Mouse (Mus musculus) forebrain, embryonic 16.5 days (tissue): Measurements from ENCODE around the gene Trpm4. TPM values are rescaled to one million over a fixed set of nuclear protein-coding genes. Genes with fewer than 3 reads are reported as not detected.
A peak's percentile ranks its signal among the peaks of the same experiment; 100 is the strongest.

ENCODE experiments used
- ATAC-seq: fragments of 200-750 bp; cut with Nextera tagmentation; 2 replicates; pipeline ENCODE4 v1.8.0; 2017; ENCODE audit warnings: mild to moderate bottlenecking, moderate library complexity
- H3K27ac ChIP-seq: fragments of 300-500 bp; sonication (generic); 2 replicates; pipeline ENCODE4 v1.5.1; 2014; ENCODE audit warnings: low read length, control low read depth
- H3K27me3 ChIP-seq: fragments of 300-500 bp; sonication (generic); replicated peaks from 2 replicates; pipeline ENCODE4 v1.6.1; 2014; ENCODE audit warnings: low read length; ENCODE audit not compliant: control insufficient read depth, insufficient read depth
- H3K36me3 ChIP-seq: fragments of 300-500 bp; sonication (generic); 2 replicates; pipeline ENCODE4 v1.6.1; 2014; ENCODE audit not compliant: control insufficient read depth, insufficient read depth
- H3K4me1 ChIP-seq: fragments of 300-500 bp; sonication (generic); replicated peaks from 2 replicates; pipeline ENCODE4 v1.6.1; 2014; ENCODE audit warnings: low read length; ENCODE audit not compliant: control insufficient read depth, insufficient read depth
- H3K4me2 ChIP-seq: fragments of 300-500 bp; sonication (generic); 2 replicates; pipeline ENCODE4 v1.6.1; 2014; ENCODE audit warnings: mild to moderate bottlenecking, low read length, control low read depth
- H3K4me3 ChIP-seq: fragments of 300-500 bp; sonication (generic); replicated peaks from 2 replicates; pipeline ENCODE4 v1.5.1; 2014; ENCODE audit warnings: mild to moderate bottlenecking, low read length, control low read depth
- H3K9ac ChIP-seq: fragments of 300-500 bp; sonication (generic); replicated peaks from 2 replicates; pipeline ENCODE4 v1.6.1; 2014; ENCODE audit warnings: low read depth, low read length, control low read depth
- H3K9me3 ChIP-seq: fragments of 300-500 bp; sonication (generic); 2 replicates; pipeline ENCODE4 v1.6.1; 2016; ENCODE audit warnings: low read length; ENCODE audit not compliant: control insufficient read depth
- WGBS: fragments of 180-500 bp; shearing (Covaris S2); extraction: QIAGEN DNeasy Blood & Tissue Kit; methylation state at CpG from one replicate; pipeline ENCODE4 v1.1.7; 2014; 5-methylcytosine and 5-hydroxymethylcytosine counted together
- polyA plus RNA-seq: library from polyadenylated mRNA; unstranded; fragments of >200 nt; fragmentation: Nextera tagmentation; extraction: Ambion mirVana; gene quantifications from 2 replicates; pipeline ENCODE4 v1.2.1, GENCODE M21; 2015

Gene Trpm4
- polyA plus RNA-seq, 1 experiment from 2014 or later = 10.1 TPM

DNA sequence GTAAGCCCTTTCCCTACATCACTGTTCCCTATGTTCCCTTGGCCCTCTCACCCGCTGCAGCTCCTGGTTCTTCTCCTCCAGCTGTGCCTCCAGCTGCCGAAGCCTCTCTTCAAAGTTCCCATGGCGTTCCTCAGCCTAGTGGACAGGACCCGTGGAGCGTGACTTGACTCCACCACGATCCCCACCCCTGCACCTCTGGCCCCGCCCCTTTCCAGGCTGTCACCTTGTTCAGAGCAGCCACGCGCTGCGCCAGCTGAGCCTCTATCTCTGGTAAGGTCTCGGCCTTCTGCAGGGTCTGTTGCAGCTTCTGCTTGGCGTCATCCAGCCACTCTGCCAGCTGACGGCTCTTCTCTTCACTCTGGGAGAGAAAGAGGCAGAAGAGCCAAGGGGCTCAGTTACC is 22.5 kb upstream of the Trpm4 start:
- H3K4me1 ChIP-seq = no peaks in the 10 kb centered on the region
- no peak for ATAC-seq
- no peak overlapping the region for H3K4me2 ChIP-seq
- no peaks in the 10 kb centered on the region for H3K27me3 ChIP-seq
- peaks cover 21% of the 10 kb centered on the region for H3K36me3 ChIP-seq
- no peak overlapping the region for H3K4me3 ChIP-seq
- WGBS = 69% methylated on average over 13 of the region's 13 CpGs
- H3K9ac ChIP-seq = no peak overlapping the region
- H3K9me3 ChIP-seq = no peaks in the 10 kb centered on the region
- H3K27ac ChIP-seq = no peak overlapping the region

DNA sequence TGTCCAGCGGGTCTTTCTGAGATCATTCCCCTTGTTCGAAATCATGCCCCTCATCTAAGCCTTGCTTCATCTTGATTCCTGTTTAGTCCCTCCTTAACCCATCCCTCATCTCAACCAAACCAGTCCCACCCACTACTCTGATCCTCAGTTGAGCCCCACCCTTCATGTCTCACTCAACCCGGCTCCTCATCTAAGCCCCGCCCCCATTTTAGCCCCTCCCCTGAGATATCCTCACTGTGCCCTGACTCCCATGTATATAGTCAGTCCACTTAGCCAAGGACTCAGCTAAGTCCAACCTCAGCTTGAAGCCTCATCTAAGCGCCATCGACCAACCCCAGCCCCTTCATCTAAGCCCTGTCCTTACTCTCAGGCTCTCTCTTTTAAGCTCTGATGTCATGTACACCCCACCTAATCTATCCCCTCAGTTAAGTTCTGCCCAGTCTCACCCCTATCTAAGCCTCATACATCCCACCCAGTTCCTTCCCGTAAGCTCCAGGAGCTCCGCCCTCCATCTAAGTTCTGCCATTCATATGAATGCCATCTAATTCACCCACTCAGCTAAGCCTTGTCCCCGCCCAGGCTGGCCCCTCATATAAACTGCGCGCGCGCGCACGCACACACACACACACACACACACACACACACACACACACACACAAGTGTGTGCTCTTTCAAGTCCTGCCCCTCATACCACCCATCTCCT is 21.9 kb upstream of the Trpm4 start:
- Histone ChIP-seq H3K9me3 (no peaks in the 10 kb centered on the region), H3K4me1 (no peaks in the 10 kb centered on the region), H3K36me3 (peaks cover 21% of the 10 kb centered on the region), H3K27me3 (no peaks in the 10 kb centered on the region), H3K27ac (no peak overlapping the region), H3K4me2 (no peak overlapping the region), H3K4me3 (no peak overlapping the region), H3K9ac (no peak overlapping the region)
- no peak for ATAC-seq
- WGBS = 80% methylated on average over 15 of the region's 15 CpGs

DNA sequence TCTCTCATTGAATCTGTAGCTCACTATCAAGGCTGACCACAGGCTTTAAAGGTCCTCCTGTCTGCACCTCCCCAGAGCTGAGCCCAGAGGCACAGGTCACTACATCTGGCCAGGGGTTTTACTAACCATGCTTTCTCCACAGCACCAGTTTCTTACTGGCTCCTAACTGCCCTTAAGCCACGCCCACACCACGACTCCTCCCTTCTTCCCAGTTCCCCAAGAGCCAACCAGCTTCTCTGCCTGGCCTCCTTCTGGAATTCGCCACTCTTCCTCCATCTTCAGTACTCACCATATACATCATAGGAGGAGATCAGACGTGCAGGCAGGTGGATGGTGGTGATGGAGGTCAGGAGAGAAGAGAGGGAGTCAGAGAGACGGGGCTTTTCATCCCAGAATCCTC is 19.5 kb upstream of the Trpm4 start:
- Histone ChIP-seq H3K9ac (no peak overlapping the region), H3K9me3 (no peaks in the 10 kb centered on the region), H3K4me2 (no peak overlapping the region), H3K4me3 (no peak overlapping the region), H3K36me3 (peaks cover 33% of the 10 kb centered on the region), H3K27ac (no peak overlapping the region), H3K4me1 (no peaks in the 10 kb centered on the region), H3K27me3 (no peaks in the 10 kb centered on the region)
- no peak for ATAC-seq
- WGBS = 25% methylated on average over 5 of the region's 5 CpGs

DNA sequence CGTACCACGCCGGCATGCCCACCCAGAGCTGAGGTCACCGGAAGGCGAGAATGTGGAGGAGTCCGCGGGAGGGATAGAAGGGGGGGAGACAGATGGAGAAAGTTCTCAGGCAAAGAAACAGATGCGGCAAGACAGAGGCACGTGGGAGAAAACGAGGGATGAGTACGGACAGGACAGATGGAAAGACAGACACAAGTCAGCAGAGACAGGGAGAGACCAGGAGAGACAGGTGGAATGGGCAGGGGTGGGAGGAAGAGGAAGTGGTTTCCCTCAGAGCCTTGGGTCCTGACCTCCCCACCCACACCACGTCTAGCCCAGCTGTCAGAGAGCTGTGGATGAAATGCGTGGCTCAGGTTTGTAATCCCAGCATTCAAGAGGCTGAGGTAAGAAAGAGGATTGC is 13.3 kb upstream of the Trpm4 start:
- Histone ChIP-seq H3K36me3 (peaks cover 24% of the 10 kb centered on the region), H3K27ac (no peak overlapping the region), H3K9ac (no peak overlapping the region), H3K4me1 (no peaks in the 10 kb centered on the region), H3K4me3 (no peak overlapping the region), H3K9me3 (no peaks in the 10 kb centered on the region), H3K4me2 (no peak overlapping the region), H3K27me3 (no peaks in the 10 kb centered on the region)
- 81% methylated on average over 13 of the region's 13 CpGs for WGBS
- ATAC-seq = no peak

DNA sequence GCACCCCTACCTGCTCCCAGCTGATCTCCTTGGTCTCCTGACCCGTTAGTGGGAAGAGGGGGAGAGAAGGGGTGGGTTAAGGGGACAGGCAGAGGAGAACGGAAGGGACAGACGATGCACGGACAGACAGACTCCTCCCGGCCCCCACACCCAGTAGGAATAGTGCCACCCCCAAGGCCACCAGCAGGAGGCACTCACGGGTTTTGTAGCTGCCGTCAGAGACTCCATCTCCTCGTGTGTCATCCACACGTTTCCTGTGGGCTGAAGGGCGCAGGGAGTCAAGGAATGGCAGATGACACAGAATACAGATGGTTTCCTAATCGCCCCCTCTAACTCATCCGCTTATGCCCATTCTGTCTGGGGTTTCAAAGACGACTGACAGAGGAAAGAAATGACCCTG is 10.0 kb upstream of the Trpm4 start:
- no peak overlapping the region for H3K27ac ChIP-seq
- ATAC-seq = no peak
- H3K4me3 ChIP-seq = no peak overlapping the region
- WGBS = 36% methylated on average over 12 of the region's 13 CpGs
- H3K36me3 ChIP-seq = peaks cover 17% of the 10 kb centered on the region
- H3K27me3 ChIP-seq = no peaks in the 10 kb centered on the region
- H3K9me3 ChIP-seq = no peaks in the 10 kb centered on the region
- no peak overlapping the region for H3K9ac ChIP-seq
- H3K4me2 ChIP-seq = no peak overlapping the region
- H3K4me1 ChIP-seq = peaks cover 25% of the 10 kb centered on the region

DNA sequence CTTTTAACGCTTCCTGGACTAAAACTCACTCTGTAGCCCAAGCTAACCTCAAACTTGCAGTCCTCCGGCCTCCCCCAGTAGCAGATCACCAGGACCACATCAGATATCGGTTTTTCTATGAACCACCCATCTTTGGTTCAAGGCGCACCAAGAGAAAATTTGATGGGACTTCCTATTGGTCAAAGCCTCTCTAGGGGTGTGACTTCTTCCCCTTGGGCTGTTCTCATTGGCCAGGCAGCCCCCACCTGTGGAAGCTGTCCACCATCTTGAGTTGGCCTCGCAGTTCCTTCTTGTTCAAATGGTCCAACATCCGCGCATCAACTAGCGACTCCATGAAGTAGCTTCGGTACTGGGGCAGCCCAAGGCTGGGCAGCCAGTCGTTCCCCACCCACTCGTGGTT is 8.5 kb upstream of the Trpm4 start:
- Histone ChIP-seq H3K4me3 (no peak overlapping the region), H3K27me3 (peaks cover 6% of the 10 kb centered on the region), H3K4me1 (peaks cover 26% of the 10 kb centered on the region), H3K36me3 (peaks cover 8% of the 10 kb centered on the region), H3K9me3 (no peaks in the 10 kb centered on the region), H3K27ac (no peak overlapping the region), H3K9ac (no peak overlapping the region), H3K4me2 (no peak overlapping the region)
- no peak for ATAC-seq
- 90% methylated on average over 11 of the region's 11 CpGs for WGBS

DNA sequence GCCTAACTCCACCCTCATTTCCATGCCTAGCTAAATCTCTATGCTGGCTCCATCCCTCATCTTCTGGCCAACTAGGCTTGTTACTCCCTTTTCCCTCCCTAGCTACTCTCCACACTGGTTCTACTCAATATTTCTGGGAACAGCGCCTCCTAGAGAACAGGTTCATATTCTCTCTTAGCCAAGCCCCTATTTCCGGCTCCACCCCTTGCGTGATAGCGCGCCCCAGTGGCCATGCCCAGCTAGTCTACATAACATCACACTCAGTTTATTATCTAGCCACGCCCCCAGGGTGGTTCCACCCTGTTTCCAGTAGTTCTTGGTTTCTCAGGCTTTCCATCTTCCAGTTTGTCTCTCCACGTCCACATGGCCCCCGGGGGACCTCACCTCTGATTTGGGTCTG is 7.7 kb upstream of the Trpm4 start:
- H3K27me3 ChIP-seq = peaks cover 6% of the 10 kb centered on the region
- no peak overlapping the region for H3K9ac ChIP-seq
- H3K27ac ChIP-seq = no peak overlapping the region
- H3K36me3 ChIP-seq = peaks cover 2% of the 10 kb centered on the region
- WGBS = 5% methylated on average over 8 of the region's 8 CpGs
- no peaks in the 10 kb centered on the region for H3K9me3 ChIP-seq
- H3K4me1 ChIP-seq = peaks cover 26% of the 10 kb centered on the region
- H3K4me2 ChIP-seq = peak overlapping the region; percentile 55
- no peak; the same call in 1 of the 2 replicates for ATAC-seq
- H3K4me3 ChIP-seq = no peak overlapping the region

DNA sequence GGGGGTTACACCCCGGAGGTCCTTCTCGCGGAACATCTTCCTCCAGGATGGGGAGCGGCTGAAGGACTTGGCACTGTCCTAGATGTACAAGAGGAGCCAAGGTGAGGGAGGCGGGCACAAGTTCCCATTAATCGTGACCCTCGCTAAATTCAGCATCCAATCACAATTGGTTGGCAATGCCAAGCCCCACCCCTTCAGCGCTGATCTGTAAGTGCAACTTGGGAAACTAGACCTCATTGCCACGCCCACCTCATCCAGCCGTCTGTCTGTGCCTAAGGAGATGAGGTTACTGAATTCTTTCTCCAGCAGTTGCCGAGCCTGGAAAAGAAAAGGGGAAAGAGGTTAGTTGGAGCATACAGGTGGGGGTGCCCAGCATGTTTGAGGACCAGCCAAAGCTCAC is 7.1 kb upstream of the Trpm4 start:
- H3K9ac ChIP-seq = no peak overlapping the region
- H3K4me2 ChIP-seq = peak overlapping the region; percentile 55
- H3K4me1 ChIP-seq = peaks cover 26% of the 10 kb centered on the region
- peak overlapping the region; percentile 44 for H3K4me3 ChIP-seq
- no peak overlapping the region for H3K27ac ChIP-seq
- 6% methylated on average over 11 of the region's 11 CpGs for WGBS
- peaks cover 6% of the 10 kb centered on the region for H3K27me3 ChIP-seq
- H3K9me3 ChIP-seq = no peaks in the 10 kb centered on the region
- peaks cover 2% of the 10 kb centered on the region; the same call in 1 of the 2 replicates for H3K36me3 ChIP-seq
- ATAC-seq = no peak

DNA sequence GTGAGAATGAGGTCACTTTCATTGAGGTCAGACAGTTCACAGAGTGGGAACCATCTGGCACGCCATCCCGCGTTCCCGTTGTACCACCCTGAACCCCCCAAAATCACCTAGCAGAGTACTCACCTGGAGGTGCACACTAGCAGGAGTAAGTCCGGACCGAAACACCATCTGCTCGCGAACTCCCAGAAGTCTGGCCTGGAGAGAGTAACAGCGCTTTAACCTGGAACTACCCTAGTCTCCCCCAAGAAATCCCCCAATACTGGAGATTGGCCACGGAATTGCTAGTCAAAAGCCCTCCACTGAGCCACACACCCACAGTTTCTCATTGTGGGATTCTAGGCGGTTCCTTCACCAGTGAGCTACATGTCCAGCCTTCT is 6.5 kb upstream of the Trpm4 start:
- Histone ChIP-seq H3K9ac (peak overlapping the region; percentile 51), H3K9me3 (no peaks in the 10 kb centered on the region), H3K27me3 (peaks cover 6% of the 10 kb centered on the region), H3K4me3 (peak overlapping the region; percentile 44), H3K36me3 (peaks cover under 1% of the 10 kb centered on the region; the same call in 1 of the 2 replicates), H3K27ac (no peak overlapping the region), H3K4me1 (peaks cover 26% of the 10 kb centered on the region), H3K4me2 (peak overlapping the region; percentile 55)
- ATAC-seq = no peak
- 1% methylated on average over 11 of the region's 11 CpGs for WGBS
